Mouse (Mus musculus): ENCODE data around the gene Bpi.

Gene Bpi

DNA sequence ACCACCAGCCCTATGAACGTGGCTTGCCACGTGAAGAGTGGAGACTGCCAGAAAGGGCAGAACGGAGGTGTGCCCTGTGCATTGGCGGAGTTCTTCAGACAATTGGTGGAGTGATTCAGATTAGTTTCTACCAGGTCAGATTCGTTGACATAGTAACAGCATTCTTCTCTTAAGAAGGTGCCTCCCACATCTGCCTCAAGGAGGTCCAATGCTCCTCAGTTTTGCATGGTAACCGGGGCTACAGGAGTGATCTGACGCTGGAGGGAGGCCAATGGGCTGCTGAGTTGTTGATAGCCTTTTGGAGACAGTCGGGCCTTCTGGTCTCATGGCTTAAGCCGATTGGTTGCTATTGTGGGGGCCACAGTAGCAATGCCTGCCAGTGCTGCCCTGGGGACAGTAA, 37.8 kb downstream of the Bpi start:
- no peak for DNase-seq

DNA sequence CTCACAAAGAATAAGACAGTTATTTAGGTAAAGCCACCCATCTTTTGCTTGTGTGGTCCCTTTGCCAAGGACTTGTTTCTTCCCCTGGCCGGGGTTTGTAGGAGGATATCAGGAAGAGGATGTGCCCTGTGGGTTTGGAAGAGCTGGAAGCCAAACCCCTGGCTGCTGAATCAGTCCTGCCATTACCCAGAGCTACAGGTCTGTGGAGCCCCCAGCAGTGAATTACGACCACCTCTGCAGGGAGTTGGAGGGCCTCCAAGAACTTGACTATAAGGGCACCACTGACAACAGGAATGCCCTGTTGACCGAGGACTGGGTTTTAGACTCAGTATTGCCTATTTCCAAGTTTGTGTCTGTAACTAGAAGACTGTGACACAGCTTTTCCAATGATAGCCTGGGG, 41.3 kb downstream of the Bpi start:
- no peak for DNase-seq

DNA sequence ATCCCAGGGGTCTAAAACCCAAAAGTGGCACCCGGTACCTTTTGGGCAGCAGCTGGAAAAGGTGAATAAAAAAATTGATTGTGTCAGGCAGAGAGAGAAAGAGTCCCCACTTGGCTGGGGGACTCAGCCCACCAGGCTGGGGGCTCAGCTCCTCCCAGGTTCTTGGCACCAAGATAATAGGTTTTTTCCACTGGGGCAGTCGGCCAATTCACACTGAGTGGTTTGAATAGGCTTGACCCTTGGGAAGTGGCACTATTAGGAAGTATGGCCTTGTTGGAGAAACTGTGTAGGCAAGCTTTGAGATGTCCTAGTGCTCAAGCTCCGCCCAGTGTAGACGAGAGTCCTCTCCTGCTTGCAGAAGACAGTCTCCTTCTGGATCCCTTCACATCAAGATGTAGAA, 41.8 kb downstream of the Bpi start:
- DNase-seq, result no peak

DNA sequence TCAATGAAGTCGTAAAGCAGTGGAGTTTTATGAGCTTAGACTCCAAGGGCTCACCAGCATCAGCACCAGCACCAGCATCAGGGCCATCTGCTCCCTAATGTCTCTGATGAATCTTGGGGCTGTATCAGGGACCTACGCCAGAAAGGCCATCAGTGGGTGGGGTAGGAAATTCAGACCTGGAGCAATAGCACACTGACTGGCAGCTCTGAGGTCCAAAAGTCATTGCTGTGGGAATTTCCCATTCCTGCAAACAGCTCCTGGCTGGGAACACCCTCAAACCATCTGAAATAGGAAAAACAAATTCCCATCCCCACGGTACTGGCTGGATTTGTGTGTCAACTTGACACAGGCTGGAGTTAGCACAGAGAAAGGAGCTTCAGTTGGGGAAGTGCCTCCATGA, 44.9 kb downstream of the Bpi start:
- DNase-seq, result no peak

DNA sequence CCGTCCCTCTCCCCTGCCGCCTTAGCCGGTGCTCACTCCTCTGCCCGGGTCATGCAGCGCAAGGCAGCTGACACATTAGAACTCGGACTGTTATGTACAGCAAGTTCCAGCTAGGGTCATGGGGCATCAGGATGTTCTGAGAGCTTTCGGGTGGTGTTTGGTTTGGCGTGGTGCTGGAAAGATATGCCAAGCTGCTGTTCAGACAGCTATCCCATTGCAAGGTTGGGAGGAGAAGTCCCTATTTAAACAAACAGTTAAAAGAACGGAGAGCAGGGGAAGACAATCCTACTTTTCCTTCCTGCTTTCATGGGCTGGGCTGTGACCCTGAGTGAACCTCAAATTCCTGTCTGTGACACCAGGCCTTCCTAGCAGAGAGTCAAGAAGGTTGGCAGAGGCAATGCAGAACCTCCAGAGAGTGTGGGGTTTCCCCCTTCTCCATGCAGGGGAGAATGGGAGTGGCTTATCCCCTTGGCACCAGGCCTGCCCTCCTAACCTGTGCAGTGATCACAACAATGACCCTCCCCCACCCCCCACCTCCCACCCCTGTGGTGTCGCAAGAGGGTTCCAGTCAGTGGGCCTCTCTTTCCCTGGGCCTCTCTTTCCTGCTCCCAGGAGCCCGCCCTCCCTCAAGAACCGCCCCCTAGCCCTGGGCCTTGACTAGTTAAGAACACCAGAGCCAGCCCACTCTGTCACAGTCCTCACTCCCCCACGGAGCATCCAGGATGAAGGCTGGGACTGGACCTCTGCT, 48.2 kb downstream of the Bpi start, which contains the start of gene Lbp:
TSS of gene Lbp (plus strand) at position 546 of the 748 bp plus-strand sequence.
- DNase-seq, result no peak

DNA sequence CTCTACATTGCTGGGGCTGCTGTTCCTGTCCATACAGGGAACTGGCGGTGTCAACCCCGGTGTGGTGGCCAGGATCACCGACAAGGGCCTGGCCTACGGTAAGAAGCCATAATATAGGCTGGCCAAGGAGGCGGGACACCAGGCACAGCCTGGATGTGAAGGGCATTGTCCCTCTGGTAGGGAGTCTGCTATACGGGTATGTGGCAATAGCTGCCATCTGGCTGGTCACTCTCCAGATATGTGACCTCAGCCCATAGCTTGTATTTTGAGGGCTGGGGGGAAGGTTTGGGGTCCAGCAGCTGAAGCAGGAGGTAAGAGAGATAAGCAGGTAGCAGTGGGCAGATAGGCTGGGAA, 48.8 kb downstream of the Bpi start:
- DNase-seq, result no peak

DNA sequence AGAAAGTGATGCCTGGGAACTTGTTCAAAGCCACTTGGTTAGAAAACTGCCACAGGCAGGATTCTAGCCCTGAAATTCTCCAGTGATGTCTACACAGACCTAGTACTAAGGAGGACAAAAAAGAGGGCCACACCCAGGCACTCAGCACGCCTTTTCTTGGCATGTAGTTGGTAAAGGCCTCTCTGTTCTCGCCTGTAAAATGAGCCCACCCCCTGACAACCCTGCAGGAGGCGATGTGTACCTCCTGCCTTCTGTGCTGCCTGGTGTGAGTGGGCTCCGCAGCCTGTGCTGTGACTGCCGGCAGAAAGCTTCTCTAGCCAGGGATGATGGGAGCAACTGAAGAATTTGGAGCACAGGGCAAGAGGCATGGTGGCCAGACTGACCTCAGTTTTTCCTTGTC, 50.4 kb downstream of the Bpi start:
- DNase-seq, result no peak

DNA sequence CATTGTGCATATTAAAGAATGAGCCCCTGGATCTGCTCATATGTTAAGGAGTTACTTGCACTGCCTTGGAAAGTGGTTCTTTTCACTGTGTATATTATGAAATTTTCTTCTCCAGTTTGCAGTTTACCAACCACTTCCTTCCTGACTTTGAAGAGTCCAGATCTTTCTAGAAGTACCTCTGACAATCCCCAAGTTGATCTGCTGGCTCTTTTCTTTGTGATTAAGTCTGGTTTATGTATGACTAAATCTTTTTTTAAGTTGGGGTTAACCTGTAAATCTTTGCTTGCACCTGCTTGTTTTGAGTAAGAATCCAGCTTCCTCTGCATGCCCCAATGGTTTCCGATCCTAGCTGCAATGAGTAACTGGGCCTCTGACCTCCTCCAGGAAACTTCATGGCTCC, 55.2 kb downstream of the Bpi start:
- DNase-seq, result no peak

DNA sequence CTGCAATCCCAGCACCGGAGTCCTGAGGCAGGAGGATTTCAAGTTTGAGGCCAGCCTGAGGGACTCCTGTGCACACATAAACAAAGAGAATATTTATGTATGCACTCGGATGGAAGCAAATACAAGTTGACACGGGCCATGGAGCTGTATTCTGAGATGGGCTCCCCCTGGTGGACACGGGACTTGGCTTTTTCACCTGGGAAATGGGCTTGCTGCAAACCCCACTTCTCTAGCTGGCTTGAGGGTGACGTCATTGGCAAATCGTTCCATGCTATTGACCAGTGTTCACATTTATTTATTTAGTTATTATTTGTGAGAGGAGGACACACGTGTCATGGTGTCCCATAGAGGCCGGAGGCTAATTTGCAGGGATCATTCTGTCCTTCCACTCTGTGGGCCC, 58.5 kb downstream of the Bpi start:
- DNase-seq, result peak; percentile 27

DNA sequence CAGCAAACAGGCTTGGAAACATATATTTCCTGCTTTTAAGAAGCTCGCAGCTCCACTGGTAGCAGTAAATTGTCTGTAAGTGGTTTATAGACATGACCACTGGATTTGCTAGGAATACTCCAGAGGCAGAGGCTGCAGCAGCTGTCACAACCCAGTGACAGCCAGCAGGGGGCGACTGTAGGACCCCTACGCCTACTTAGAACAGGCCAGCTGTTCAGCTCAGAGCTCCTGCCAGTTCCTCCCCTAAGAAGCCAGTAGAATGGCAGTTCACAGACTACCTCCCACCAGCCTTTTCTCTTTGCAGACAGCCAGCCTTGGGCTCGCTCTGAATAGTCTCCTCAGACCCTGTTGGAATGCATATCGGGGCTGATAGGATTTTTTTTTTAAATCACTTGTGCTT, 59.1 kb downstream of the Bpi start:
- peak; percentile 59 for DNase-seq

DNA sequence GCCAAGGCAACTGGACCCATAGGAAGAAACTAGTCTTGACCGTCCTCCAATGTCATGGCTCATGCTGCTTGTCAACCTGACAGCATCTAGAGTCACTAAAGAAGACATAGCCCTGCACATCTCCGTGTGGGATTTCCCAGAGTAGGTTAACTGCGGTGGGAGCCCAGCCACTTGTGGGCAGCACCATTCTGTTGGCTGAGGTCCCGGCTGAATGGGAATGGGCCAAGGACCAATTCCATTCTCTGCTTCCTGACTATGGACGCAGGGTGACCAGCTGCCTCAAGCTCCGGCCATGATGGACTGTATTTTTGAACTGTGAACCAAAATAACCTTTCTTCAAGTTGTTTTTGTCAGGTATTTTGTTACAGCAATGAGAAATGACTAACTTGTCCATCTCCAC, 63.7 kb downstream of the Bpi start:
- DNase-seq, result no peak

DNA sequence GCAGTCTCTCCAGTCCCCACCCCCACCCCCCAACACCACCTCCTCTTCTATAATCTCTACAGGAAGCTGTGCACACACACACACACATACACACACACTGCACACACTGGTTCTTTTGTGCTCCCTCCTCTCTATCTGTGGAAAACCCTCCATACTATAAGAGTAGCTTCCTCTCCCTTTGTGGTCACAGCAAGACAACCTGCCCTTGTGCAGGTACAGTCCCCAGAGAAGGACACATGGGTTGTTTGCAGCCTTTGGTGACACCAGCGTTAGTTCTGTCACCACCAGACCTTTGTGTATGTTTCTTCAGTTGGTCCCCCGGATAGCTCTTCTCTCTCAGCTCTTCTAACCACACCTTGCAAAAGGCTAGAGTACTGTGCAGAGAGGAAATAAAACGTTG, 65.0 kb downstream of the Bpi start:
- DNase-seq, result peak; percentile 46

DNA sequence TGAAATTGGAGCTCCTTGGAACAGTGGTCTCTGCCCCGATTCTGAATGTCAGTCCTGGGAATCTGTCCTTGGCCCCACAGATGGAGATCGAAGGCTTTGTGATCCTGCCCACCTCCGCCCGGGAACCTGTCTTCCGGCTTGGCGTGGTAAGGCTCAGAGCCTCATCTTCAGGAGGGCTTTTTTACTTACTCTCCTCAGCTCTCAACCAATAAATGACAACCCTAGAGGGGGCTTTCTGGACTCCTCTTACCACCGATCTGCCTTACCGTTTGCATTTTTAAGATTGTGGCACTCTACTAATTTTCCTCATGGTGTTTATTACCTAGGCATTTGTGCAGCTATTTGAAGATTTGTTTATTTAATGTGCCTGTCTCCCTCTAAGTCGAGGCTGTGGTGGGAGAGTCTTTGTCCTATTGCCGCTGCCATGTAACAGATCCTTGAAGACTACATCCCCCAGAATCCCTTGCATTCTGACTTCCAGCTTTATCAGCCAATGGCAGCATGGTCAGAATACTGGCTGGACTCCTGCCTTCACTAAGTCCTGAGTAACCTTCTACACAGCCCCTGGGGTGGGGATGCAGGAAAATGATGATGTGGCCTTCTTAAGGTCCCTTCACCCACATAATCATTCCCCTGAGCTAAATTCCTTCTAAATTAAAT, 66.8 kb downstream of the Bpi start:
- DNase-seq, result no peak

DNA sequence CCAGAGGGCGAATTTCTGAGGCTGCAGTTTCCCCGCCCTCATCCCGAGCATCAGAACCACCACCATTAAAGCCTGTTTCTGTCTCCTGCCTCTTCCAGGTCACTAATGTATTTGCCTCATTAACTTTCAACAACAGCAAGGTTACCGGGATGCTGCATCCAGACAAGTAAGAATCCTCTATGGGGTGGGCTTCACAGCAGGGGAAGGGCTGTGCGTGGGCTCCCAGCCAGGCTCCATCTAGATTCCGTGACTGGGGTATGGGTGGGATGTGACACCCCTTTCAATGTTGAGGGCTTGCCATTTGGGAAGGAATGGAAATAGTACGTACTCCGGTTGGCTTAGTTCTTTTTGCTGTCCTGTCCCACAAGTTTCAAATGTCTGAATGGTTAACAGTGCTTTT, 67.7 kb downstream of the Bpi start:
- DNase-seq, result no peak

Measured in thymus, postnatal 25 days (tissue).